In genomic region chr4:134581365-134581764, GRCm38 (mm10) we compare ENCODE assay signal across 13 mouse cellular contexts. TPM values are rescaled to one million over a fixed set of nuclear protein-coding genes. Genes with fewer than 3 reads are reported as not detected.
DNase-seq lines count a peak whose midpoint lies in the region; ATAC-seq lines count a peak whose summit lies in the region.
"Had no signal": no experiment of that assay in that cellular context is flagged by ENCODE, and none has a peak within 500 bp of the region (broad histone marks: within the 10 kb centered on the region; RNA-seq: fewer than 3 reads in every experiment).

No protein-coding gene starts in this region.

- H3K4me2 ChIP-seq in midbrain, embryonic 13.5 days (replicated peaks) = no peak overlapping the region
- H3K4me2 ChIP-seq in midbrain, embryonic 15.5 days = no peak overlapping the region
- H3K4me2 ChIP-seq in forebrain, embryonic 16.5 days (ENCODE audit: low read length) = no peak overlapping the region
- H3K4me2 ChIP-seq in neural tube, embryonic 12.5 days (replicated peaks) = no peak overlapping the region
- H3K4me2 ChIP-seq: liver, embryonic 13.5 days; stomach, embryonic 15.5 days had no signal

- H3K27me3 ChIP-seq in heart, embryonic 10.5 days (ENCODE audit: insufficient read depth, poor library complexity, severe bottlenecking) = no peaks in the 10 kb centered on the region
- H3K27me3 ChIP-seq in midbrain, embryonic 13.5 days = no peaks in the 10 kb centered on the region
- H3K27me3 ChIP-seq in midbrain, embryonic 15.5 days (replicated peaks) = no peaks in the 10 kb centered on the region
- no peaks in the 10 kb centered on the region; the same call in 1 of the 2 replicates for H3K27me3 ChIP-seq in forebrain, embryonic 16.5 days (replicated peaks; ENCODE audit: control insufficient read depth, insufficient read depth, low read length)
- 0 out of 2 replicates have a peak, but pooled peaks cover 2% of the 10 kb centered on the region for H3K27me3 ChIP-seq in neural tube, embryonic 12.5 days (replicated peaks)
- H3K27me3 ChIP-seq: liver, embryonic 13.5 days; stomach, embryonic 15.5 days had no signal

- H3K9ac ChIP-seq in midbrain, embryonic 13.5 days (replicated peaks) = 0 out of 2 replicates have a peak overlapping the region, but pooled peaks have one; percentile 32
- no peak overlapping the region for H3K9ac ChIP-seq in midbrain, embryonic 15.5 days
- H3K9ac ChIP-seq in forebrain, embryonic 16.5 days (replicated peaks; ENCODE audit: low read depth, low read length) = no peak overlapping the region; the same call in 1 of the 2 replicates
- H3K9ac ChIP-seq in neural tube, embryonic 12.5 days = 0 out of 2 replicates have a peak overlapping the region, but pooled peaks have one; percentile 21
- H3K9ac ChIP-seq: liver, embryonic 13.5 days; stomach, embryonic 15.5 days had no signal

- H3K4me3 ChIP-seq in heart, embryonic 10.5 days = no peak overlapping the region
- H3K4me3 ChIP-seq in midbrain, embryonic 13.5 days (replicated peaks) = no peak overlapping the region
- no peak overlapping the region for H3K4me3 ChIP-seq in midbrain, embryonic 15.5 days
- H3K4me3 ChIP-seq in forebrain, embryonic 16.5 days (replicated peaks; ENCODE audit: low read length) = no peak overlapping the region
- no peak overlapping the region for H3K4me3 ChIP-seq in neural tube, embryonic 12.5 days
- H3K4me3 ChIP-seq: liver, embryonic 13.5 days; stomach, embryonic 15.5 days had no signal

- H3K27ac ChIP-seq in heart, embryonic 10.5 days = peak overlapping the region; percentile 83
- 0 out of 2 replicates have a peak overlapping the region, but pooled peaks have one; percentile 42 for H3K27ac ChIP-seq in midbrain, embryonic 13.5 days
- H3K27ac ChIP-seq in midbrain, embryonic 15.5 days = no peak overlapping the region
- peak overlapping the region; percentile 77 for H3K27ac ChIP-seq in forebrain, embryonic 16.5 days (ENCODE audit: low read length)
- H3K27ac ChIP-seq in neural tube, embryonic 12.5 days = no peak overlapping the region
- H3K27ac ChIP-seq: liver, embryonic 13.5 days; stomach, embryonic 15.5 days had no signal

- WGBS in heart, embryonic 10.5 days = 45% methylated on average over 8 of the region's 8 CpGs
- WGBS in midbrain, embryonic 13.5 days = 48% methylated on average over 8 of the region's 8 CpGs
- 46% methylated on average over 8 of the region's 8 CpGs for WGBS in midbrain, embryonic 15.5 days
- 52% methylated on average over 8 of the region's 8 CpGs for WGBS in forebrain, embryonic 16.5 days
- WGBS in neural tube, embryonic 12.5 days = 62% methylated on average over 8 of the region's 8 CpGs

- no peaks in the 10 kb centered on the region for H3K9me3 ChIP-seq in heart, embryonic 10.5 days
- H3K9me3 ChIP-seq in midbrain, embryonic 13.5 days = no peaks in the 10 kb centered on the region
- H3K9me3 ChIP-seq in midbrain, embryonic 15.5 days = no peaks in the 10 kb centered on the region
- H3K9me3 ChIP-seq in forebrain, embryonic 16.5 days (ENCODE audit: control insufficient read depth, low read length) = no peaks in the 10 kb centered on the region
- H3K9me3 ChIP-seq in neural tube, embryonic 12.5 days = no peaks in the 10 kb centered on the region
- H3K9me3 ChIP-seq: liver, embryonic 13.5 days; stomach, embryonic 15.5 days had no signal

- no peak for ATAC-seq in midbrain, embryonic 13.5 days
- ATAC-seq in midbrain, embryonic 15.5 days (replicated peaks) = no peak
- ATAC-seq in forebrain, embryonic 16.5 days = no peak
- ATAC-seq in neural tube, embryonic 12.5 days (ENCODE audit: low FRiP score, low read depth) = peak; percentile 59; the same call in 1 of the 2 replicates
- ATAC-seq: lung, postnatal 0 days had no signal

- H3K4me1 ChIP-seq in heart, embryonic 10.5 days = peaks cover 61% of the 10 kb centered on the region
- peaks cover 29% of the 10 kb centered on the region for H3K4me1 ChIP-seq in midbrain, embryonic 13.5 days (replicated peaks)
- H3K4me1 ChIP-seq in midbrain, embryonic 15.5 days = peaks cover 19% of the 10 kb centered on the region
- H3K4me1 ChIP-seq in forebrain, embryonic 16.5 days (replicated peaks; ENCODE audit: control insufficient read depth, insufficient read depth, low read length) = peaks cover 37% of the 10 kb centered on the region
- H3K4me1 ChIP-seq in neural tube, embryonic 12.5 days = peaks cover 33% of the 10 kb centered on the region

- DNase-seq in heart, embryonic 10.5 days (ENCODE audit: low spot score) = no peak
- no peak for DNase-seq in heart, adult 11 months
- no peak for DNase-seq in frontal cortex, postnatal 10 days (ENCODE audit: low spot score in 2 of 2)
- no peak for DNase-seq in spleen, postnatal 36 days (ENCODE audit: low spot score in 2 of 2)
- DNase-seq: adrenal gland, postnatal 36 days; cerebellum, postnatal 25 days; liver, embryonic 13.5 days had no signal

- 0 out of 2 replicates have a peak, but pooled peaks cover 4% of the 10 kb centered on the region for H3K36me3 ChIP-seq in heart, embryonic 10.5 days
- no peaks in the 10 kb centered on the region for H3K36me3 ChIP-seq in midbrain, embryonic 13.5 days
- H3K36me3 ChIP-seq in midbrain, embryonic 15.5 days (replicated peaks) = no peaks in the 10 kb centered on the region
- H3K36me3 ChIP-seq in forebrain, embryonic 16.5 days (ENCODE audit: control insufficient read depth, insufficient read depth) = no peaks in the 10 kb centered on the region
- H3K36me3 ChIP-seq in neural tube, embryonic 12.5 days = no peaks in the 10 kb centered on the region
- H3K36me3 ChIP-seq: liver, embryonic 13.5 days; stomach, embryonic 15.5 days had no signal

RNA-seq across cellular contexts. Expression of gene Selenon, which starts 29.4 kb away (rescaled TPM):
- 8.0 and 9.0 TPM in 2 replicates for polyA plus RNA-seq in heart, embryonic 10.5 days (2016; fragmentation: Nextera tagmentation; extraction: Ambion mirVana)
- 11.1 and 11.5 TPM in 2 replicates for polyA plus RNA-seq in midbrain, embryonic 13.5 days (2015; fragmentation: Nextera tagmentation; extraction: Ambion mirVana)
- 28.3 and 35.6 TPM in 2 replicates for polyA plus RNA-seq in midbrain, embryonic 15.5 days (2015; fragmentation: Nextera tagmentation; extraction: Ambion mirVana)
- polyA plus RNA-seq in forebrain, embryonic 16.5 days (2015; fragmentation: Nextera tagmentation; extraction: Ambion mirVana) = 7.9 and 8.1 TPM in 2 replicates
- 47.5 and 53.0 TPM in 2 replicates for polyA plus RNA-seq in neural tube, embryonic 12.5 days (2016; fragmentation: Nextera tagmentation; extraction: Ambion mirVana)

RNA-seq across cellular contexts. Expression of gene Mtfr1l, which starts 46.2 kb away (rescaled TPM):
- 155 and 166 TPM in 2 replicates for polyA plus RNA-seq in heart, embryonic 10.5 days (2016; fragmentation: Nextera tagmentation; extraction: Ambion mirVana)
- 149 and 155 TPM in 2 replicates for polyA plus RNA-seq in midbrain, embryonic 13.5 days (2015; fragmentation: Nextera tagmentation; extraction: Ambion mirVana)
- 164 and 173 TPM in 2 replicates for polyA plus RNA-seq in midbrain, embryonic 15.5 days (2015; fragmentation: Nextera tagmentation; extraction: Ambion mirVana)
- polyA plus RNA-seq in forebrain, embryonic 16.5 days (2015; fragmentation: Nextera tagmentation; extraction: Ambion mirVana) = 166 and 180 TPM in 2 replicates
- polyA plus RNA-seq in neural tube, embryonic 12.5 days (2016; fragmentation: Nextera tagmentation; extraction: Ambion mirVana) = 135 and 138 TPM in 2 replicates

Comparison
In these comparisons a context has a peak if more than half of its experiments do, and no peak if none do; other contexts are left out.
1. H3K27ac ChIP-seq: peak in heart, embryonic 10.5 days (single experiment), midbrain, embryonic 13.5 days (single experiment) and forebrain, embryonic 16.5 days (single experiment); none in midbrain, embryonic 15.5 days (single experiment) and neural tube, embryonic 12.5 days (single experiment).
2. H3K9ac ChIP-seq: peak in midbrain, embryonic 13.5 days (single experiment) and neural tube, embryonic 12.5 days (single experiment); none in midbrain, embryonic 15.5 days (single experiment) and forebrain, embryonic 16.5 days (single experiment).